Mouse (Mus musculus): ENCODE data around the gene Elf1. TPM values are rescaled to one million over a fixed set of nuclear protein-coding genes. Genes with fewer than 3 reads are reported as not detected.

Elf1 gene
- polyA plus RNA-seq, 1 experiment from 2014 or later, result 22.7 TPM

DNA sequence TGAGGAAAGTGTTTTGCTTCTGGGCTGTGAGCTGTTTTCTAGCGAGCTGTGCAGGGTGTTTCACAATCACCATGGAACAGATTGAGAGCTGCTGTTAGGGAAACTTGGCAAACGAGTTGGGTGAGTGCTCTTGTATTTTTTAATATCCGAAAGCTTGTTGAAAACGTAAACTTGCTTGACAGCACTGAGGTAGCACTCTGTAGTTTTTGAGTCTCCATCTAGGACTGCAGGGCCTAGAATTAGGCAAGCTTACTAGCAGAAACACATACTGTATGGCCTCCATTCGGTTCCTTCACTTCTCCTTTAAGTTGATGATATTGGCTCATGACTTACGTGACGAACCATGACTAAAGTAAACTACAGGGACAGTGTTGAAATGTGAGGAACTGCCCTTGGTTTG is 68.3 kb downstream of the Elf1 start:
- Histone ChIP-seq H3K4me1 (replicated peaks; ENCODE audit: control insufficient read depth, insufficient read depth, low read length) (peaks cover 3% of the 10 kb centered on the region), H3K9me3 (ENCODE audit: control insufficient read depth, low read length) (no peaks in the 10 kb centered on the region), H3K4me2 (no peak overlapping the region), H3K4me3 (ENCODE audit: low read depth, low read length) (no peak overlapping the region), H3K27ac (ENCODE audit: low read depth, low read length) (no peak overlapping the region), H3K27me3 (replicated peaks; ENCODE audit: control insufficient read depth, insufficient read depth, low read length) (no peaks in the 10 kb centered on the region), H3K36me3 (ENCODE audit: control insufficient read depth, insufficient read depth, low read length) (peaks cover 3% of the 10 kb centered on the region; the same call in 1 of the 2 replicates), H3K9ac (ENCODE audit: low read depth, low read length) (no peak overlapping the region)
- ATAC-seq (replicated peaks; ENCODE audit: low FRiP score) (no peak), DNase-seq (ENCODE audit: low spot score) (no peak)
- WGBS, result 81% methylated on average over 7 of the region's 7 CpGs

GRCm38 (mm10) chr14:79551929-79552328 is 70.9 kb downstream of the Elf1 start:
- H3K4me3 ChIP-seq (ENCODE audit: low read depth, low read length), result no peak overlapping the region
- H3K36me3 ChIP-seq (ENCODE audit: control insufficient read depth, insufficient read depth, low read length), result peaks cover 3% of the 10 kb centered on the region; the same call in 1 of the 2 replicates
- H3K4me2 ChIP-seq, result no peak overlapping the region
- H3K9ac ChIP-seq (ENCODE audit: low read depth, low read length), result no peak overlapping the region
- ATAC-seq (replicated peaks; ENCODE audit: low FRiP score) (no peak), DNase-seq (ENCODE audit: low spot score) (no peak)
- H3K27ac ChIP-seq (ENCODE audit: low read depth, low read length), result no peak overlapping the region
- WGBS, result 87% methylated on average over 2 of the region's 2 CpGs
- H3K9me3 ChIP-seq (ENCODE audit: control insufficient read depth, low read length), result no peaks in the 10 kb centered on the region
- no peaks in the 10 kb centered on the region for H3K27me3 ChIP-seq (replicated peaks; ENCODE audit: control insufficient read depth, insufficient read depth, low read length)
- H3K4me1 ChIP-seq (replicated peaks; ENCODE audit: control insufficient read depth, insufficient read depth, low read length), result peaks cover 3% of the 10 kb centered on the region

DNA sequence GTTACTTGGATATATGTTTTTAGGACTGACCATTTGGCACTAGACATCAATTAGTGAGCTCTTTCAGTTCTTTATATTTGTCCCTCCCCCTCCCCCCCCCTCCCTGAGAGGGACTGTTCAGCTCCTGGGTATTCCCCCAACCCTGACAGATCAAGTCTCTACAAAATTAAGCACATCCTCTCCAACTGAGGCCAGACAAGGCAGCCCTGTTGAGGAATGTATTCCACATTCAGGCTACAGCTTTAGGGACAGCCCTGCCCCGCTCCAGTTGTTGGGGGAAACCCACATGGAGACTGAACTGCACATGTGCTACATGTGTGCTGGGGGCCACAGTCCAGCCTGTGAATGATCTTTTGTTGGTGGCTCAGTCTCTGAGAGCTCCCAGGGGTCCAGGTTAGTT is 71.9 kb downstream of the Elf1 start:
- Histone ChIP-seq H3K9me3 (ENCODE audit: control insufficient read depth, low read length) (no peaks in the 10 kb centered on the region), H3K9ac (ENCODE audit: low read depth, low read length) (no peak overlapping the region), H3K27me3 (replicated peaks; ENCODE audit: control insufficient read depth, insufficient read depth, low read length) (no peaks in the 10 kb centered on the region), H3K4me1 (replicated peaks; ENCODE audit: control insufficient read depth, insufficient read depth, low read length) (peaks cover 3% of the 10 kb centered on the region), H3K36me3 (ENCODE audit: control insufficient read depth, insufficient read depth, low read length) (peaks cover 3% of the 10 kb centered on the region; the same call in 1 of the 2 replicates), H3K4me3 (ENCODE audit: low read depth, low read length) (no peak overlapping the region), H3K27ac (ENCODE audit: low read depth, low read length) (no peak overlapping the region), H3K4me2 (no peak overlapping the region)
- WGBS, result 96% methylated on average over 1 of the region's 1 CpGs
- no peak for ATAC-seq (replicated peaks; ENCODE audit: low FRiP score)
- no peak for DNase-seq (ENCODE audit: low spot score)

DNA sequence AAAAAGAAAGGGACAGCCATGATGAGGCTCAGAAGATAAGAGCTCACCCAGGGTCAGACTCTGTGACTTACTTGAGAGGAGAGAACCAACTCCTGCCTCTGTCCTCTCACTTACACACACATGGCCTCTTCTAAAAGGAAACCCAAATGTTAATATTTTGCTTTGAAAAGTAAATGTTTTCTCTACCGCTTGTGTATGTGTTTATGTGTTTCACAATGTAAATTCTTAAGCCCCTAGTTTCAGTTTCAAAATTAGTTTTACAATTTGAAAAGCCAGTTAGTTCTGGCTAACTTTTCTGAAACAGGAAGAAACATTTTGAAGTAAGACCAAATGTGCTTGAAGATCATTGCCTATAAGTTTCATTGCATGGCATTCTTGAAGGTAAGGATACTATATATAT is 76.8 kb downstream of the Elf1 start:
- Histone ChIP-seq H3K27me3 (replicated peaks; ENCODE audit: control insufficient read depth, insufficient read depth, low read length) (no peaks in the 10 kb centered on the region), H3K4me2 (no peak overlapping the region), H3K36me3 (ENCODE audit: control insufficient read depth, insufficient read depth, low read length) (peaks cover 9% of the 10 kb centered on the region; the same call in 1 of the 2 replicates), H3K9ac (ENCODE audit: low read depth, low read length) (no peak overlapping the region), H3K4me1 (replicated peaks; ENCODE audit: control insufficient read depth, insufficient read depth, low read length) (no peaks in the 10 kb centered on the region), H3K4me3 (ENCODE audit: low read depth, low read length) (no peak overlapping the region), H3K27ac (ENCODE audit: low read depth, low read length) (no peak overlapping the region), H3K9me3 (ENCODE audit: control insufficient read depth, low read length) (no peaks in the 10 kb centered on the region)
- no peak for ATAC-seq (replicated peaks; ENCODE audit: low FRiP score)
- no peak for DNase-seq (ENCODE audit: low spot score)
- WGBS, result 91% methylated on average over 1 of the region's 1 CpGs

- DNase-seq (ENCODE audit: low spot score) (no peak), ATAC-seq (replicated peaks; ENCODE audit: low FRiP score) (peak; percentile 61; the same call in 1 of the 2 replicates)
Measured at GRCm38 (mm10) chr14:79562745-79563144, 81.8 kb downstream of the Elf1 start.

DNA sequence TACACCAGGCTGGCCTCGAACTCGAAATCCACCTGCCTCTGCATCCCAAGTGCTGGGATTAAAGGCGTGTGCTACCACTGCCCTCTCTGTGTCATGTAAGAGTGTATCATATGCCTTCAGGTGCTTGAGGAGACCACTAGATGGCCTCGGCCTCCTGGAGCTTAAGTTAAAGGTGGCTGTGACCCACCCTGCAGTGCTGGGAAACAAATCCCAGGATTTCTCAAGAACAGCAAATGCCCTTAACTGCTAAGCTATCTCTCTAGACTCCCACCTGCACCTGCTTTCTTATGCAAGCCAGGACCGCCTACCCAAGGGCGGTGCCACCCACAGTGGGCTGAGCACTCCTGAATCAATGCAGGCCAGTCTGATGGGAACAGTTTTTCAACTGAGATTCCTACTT is 83.8 kb downstream of the Elf1 start:
- Histone ChIP-seq H3K4me1 (replicated peaks; ENCODE audit: control insufficient read depth, insufficient read depth, low read length) (no peaks in the 10 kb centered on the region), H3K4me3 (ENCODE audit: low read depth, low read length) (no peak overlapping the region), H3K36me3 (ENCODE audit: control insufficient read depth, insufficient read depth, low read length) (peaks cover 18% of the 10 kb centered on the region; the same call in 1 of the 2 replicates), H3K27me3 (replicated peaks; ENCODE audit: control insufficient read depth, insufficient read depth, low read length) (no peaks in the 10 kb centered on the region), H3K27ac (ENCODE audit: low read depth, low read length) (no peak overlapping the region), H3K4me2 (no peak overlapping the region), H3K9ac (ENCODE audit: low read depth, low read length) (no peak overlapping the region), H3K9me3 (ENCODE audit: control insufficient read depth, low read length) (no peaks in the 10 kb centered on the region)
- ATAC-seq (replicated peaks; ENCODE audit: low FRiP score) (no peak), DNase-seq (ENCODE audit: low spot score) (no peak)
- WGBS, result 74% methylated on average over 6 of the region's 6 CpGs

More at GRCm38 (mm10) chr14:79562745-79563144, 81.8 kb downstream of the Elf1 start:
- Histone ChIP-seq H3K27ac (ENCODE audit: low read depth, low read length) (no peak overlapping the region), H3K27me3 (replicated peaks; ENCODE audit: control insufficient read depth, insufficient read depth, low read length) (no peaks in the 10 kb centered on the region), H3K36me3 (ENCODE audit: control insufficient read depth, insufficient read depth, low read length) (peaks cover 16% of the 10 kb centered on the region; the same call in 1 of the 2 replicates), H3K9ac (ENCODE audit: low read depth, low read length) (no peak overlapping the region), H3K9me3 (ENCODE audit: control insufficient read depth, low read length) (no peaks in the 10 kb centered on the region), H3K4me2 (no peak overlapping the region), H3K4me1 (replicated peaks; ENCODE audit: control insufficient read depth, insufficient read depth, low read length) (no peaks in the 10 kb centered on the region), H3K4me3 (ENCODE audit: low read depth, low read length) (no peak overlapping the region)
- WGBS, result 25% methylated on average over 5 of the region's 5 CpGs

DNA sequence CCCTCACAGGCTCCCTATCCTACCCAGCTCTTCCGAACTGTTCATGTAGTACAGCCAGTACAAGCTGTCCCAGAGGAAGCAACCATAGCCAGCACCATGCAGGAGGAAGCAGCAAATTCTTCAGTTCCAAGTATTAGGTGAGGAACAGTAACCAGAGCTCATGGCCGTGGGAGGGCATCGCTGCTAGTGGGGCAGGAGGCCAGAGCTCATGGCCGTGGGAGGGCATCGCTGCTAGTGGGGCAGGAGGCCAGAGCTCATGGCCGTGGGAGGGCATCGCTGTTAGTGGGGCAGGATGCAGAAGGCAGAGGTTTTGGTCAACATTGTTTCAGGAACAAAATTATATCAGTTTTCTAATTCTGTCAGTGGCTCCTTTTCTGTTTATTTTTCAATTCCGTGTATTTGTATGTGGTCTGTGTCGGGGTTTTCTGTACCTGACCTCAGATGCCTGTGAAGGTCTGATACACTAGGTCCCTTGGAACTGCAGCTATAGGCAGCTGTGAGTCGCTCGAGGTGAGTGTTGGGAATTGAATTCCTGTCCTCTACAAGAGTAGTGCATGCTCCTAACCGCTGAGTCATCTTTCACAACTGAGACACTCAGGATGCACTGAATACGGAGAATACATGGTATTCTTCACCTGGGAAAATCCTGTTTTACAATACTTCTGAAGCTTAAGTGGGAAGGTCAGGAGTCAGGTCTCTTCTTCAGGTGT is 92.6 kb downstream of the Elf1 start:
- DNase-seq (ENCODE audit: low spot score) (no peak), ATAC-seq (replicated peaks; ENCODE audit: low FRiP score) (0 out of 2 replicates have a peak, but pooled peaks have one; percentile 36)
- Histone ChIP-seq H3K27me3 (replicated peaks; ENCODE audit: control insufficient read depth, insufficient read depth, low read length) (no peaks in the 10 kb centered on the region), H3K36me3 (ENCODE audit: control insufficient read depth, insufficient read depth, low read length) (peaks cover 9% of the 10 kb centered on the region), H3K4me2 (no peak overlapping the region), H3K4me3 (ENCODE audit: low read depth, low read length) (no peak overlapping the region), H3K9me3 (ENCODE audit: control insufficient read depth, low read length) (no peaks in the 10 kb centered on the region), H3K27ac (ENCODE audit: low read depth, low read length) (no peak overlapping the region), H3K4me1 (replicated peaks; ENCODE audit: control insufficient read depth, insufficient read depth, low read length) (no peaks in the 10 kb centered on the region), H3K9ac (ENCODE audit: low read depth, low read length) (no peak overlapping the region)
- WGBS, result 87% methylated on average over 13 of the region's 13 CpGs

DNA sequence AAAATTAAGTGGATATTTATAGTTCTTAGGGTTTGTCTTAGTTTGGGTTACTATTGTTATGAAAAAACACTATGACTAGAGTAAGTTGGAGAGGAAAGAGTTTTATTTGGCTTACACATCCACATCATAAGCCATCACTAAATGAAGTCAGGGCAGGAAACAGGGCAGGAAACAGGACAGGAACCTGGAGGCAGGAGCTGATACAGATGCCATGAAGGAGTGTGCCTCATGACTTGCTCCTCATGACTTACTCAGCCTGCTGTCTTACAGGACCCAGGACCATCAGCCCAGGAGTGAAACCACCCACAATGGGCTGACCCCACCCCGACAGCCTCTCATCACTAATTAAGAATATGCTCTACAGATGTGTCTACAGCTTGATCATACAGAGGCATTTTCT is 93.4 kb downstream of the Elf1 start:
- Histone ChIP-seq H3K36me3 (ENCODE audit: control insufficient read depth, insufficient read depth, low read length) (peaks cover 9% of the 10 kb centered on the region), H3K4me3 (ENCODE audit: low read depth, low read length) (no peak overlapping the region)
- ATAC-seq (replicated peaks; ENCODE audit: low FRiP score), result no peak

More for the DNA sequence above, 93.4 kb downstream of the Elf1 start:
- Histone ChIP-seq H3K4me2 (no peak overlapping the region), H3K27me3 (replicated peaks; ENCODE audit: control insufficient read depth, insufficient read depth, low read length) (no peaks in the 10 kb centered on the region), H3K4me1 (replicated peaks; ENCODE audit: control insufficient read depth, insufficient read depth, low read length) (no peaks in the 10 kb centered on the region), H3K27ac (ENCODE audit: low read depth, low read length) (no peak overlapping the region), H3K9me3 (ENCODE audit: control insufficient read depth, low read length) (no peaks in the 10 kb centered on the region), H3K9ac (ENCODE audit: low read depth, low read length) (no peak overlapping the region)
- DNase-seq (ENCODE audit: low spot score), result no peak
- 96% methylated on average over 1 of the region's 1 CpGs for WGBS
